Mouse (Mus musculus): ENCODE measurements around the gene Tpm1.

GRCm38 (mm10) chr9:66990046-66990445 lies 59.2 kb downstream of the Tpm1 start:
- TF ChIP-seq POLR2A (IDR thresholded peaks at IDR 0.05; ENCODE audit: borderline replicate concordance, low read depth, low read length) (no peak), CTCF (IDR thresholded peaks at IDR 0.05; ENCODE audit: low read depth, low read length) (no peak)

Data from bone marrow macrophage, adult 2 months (primary cell).